Mouse (Mus musculus): ENCODE measurements around the gene Pik3ca.

Pik3ca gene

GRCm38 (mm10) chr3:32505841-32506240 lies 108.4 kb downstream of the Pik3ca start:
- no peak for DNase-seq

- no peak for DNase-seq
Measured at GRCm38 (mm10) chr3:32506366-32507225, 109.1 kb downstream of the Pik3ca start.

GRCm38 (mm10) chr3:32508666-32509324 lies 111.3 kb downstream of the Pik3ca start:
- peak; percentile 64 to 77 for DNase-seq

- no peak for DNase-seq
Measured at GRCm38 (mm10) chr3:32509496-32510374, 112.3 kb downstream of the Pik3ca start, which contains the start of gene Zfp639. Gene Zfp639 (plus strand): TSS chr3:32510259.

- DNase-seq: peak; percentile 95 to 97
Measured at GRCm38 (mm10) chr3:32510375-32511190, 113.1 kb downstream of the Pik3ca start.

GRCm38 (mm10) chr3:32511191-32511550 lies 113.7 kb downstream of the Pik3ca start:
- peak in 1 of 2 experiments; percentile 45 for DNase-seq

- DNase-seq: no peak
Measured at GRCm38 (mm10) chr3:32512686-32513284, 115.3 kb downstream of the Pik3ca start.

GRCm38 (mm10) chr3:32513528-32513927 lies 116.1 kb downstream of the Pik3ca start:
- no peak for DNase-seq

All from cerebellum, postnatal 25 days (tissue).